ENCODE assay signal across 16 mouse cellular contexts in genomic region chr11:119237007-119237406, GRCm38 (mm10). TPM values are rescaled to one million over a fixed set of nuclear protein-coding genes. Genes with fewer than 3 reads are reported as not detected.
"Had no signal": no experiment of that assay in that cellular context is flagged by ENCODE, and none has a peak within 500 bp of the region (broad histone marks: within the 10 kb centered on the region; RNA-seq: fewer than 3 reads in every experiment).

No protein-coding gene starts in this region.

- H3K9ac ChIP-seq: liver, embryonic 15.5 days; liver, postnatal 0 days; lung, embryonic 15.5 days; midbrain, embryonic 13.5 days; midbrain, embryonic 15.5 days had no signal

- H3K27me3 ChIP-seq: midbrain, embryonic 13.5 days; midbrain, embryonic 15.5 days; neural tube, embryonic 12.5 days had no signal

- H3K27ac ChIP-seq: liver, embryonic 15.5 days; lung, embryonic 15.5 days; neural tube, embryonic 12.5 days had no signal

- H3K4me3 ChIP-seq: midbrain, embryonic 13.5 days; neural tube, embryonic 12.5 days had no signal

- DNase-seq: lung, adult 2 months; lung, postnatal 14 days; lung, postnatal 36 days; right cerebral cortex, postnatal 25 days; right cerebral cortex, postnatal 4 days; spleen, adult 18-20 months; thymus, adult 18-20 months; thymus, postnatal 14 days; thymus, postnatal 36 days had no signal

- H3K36me3 ChIP-seq: liver, embryonic 15.5 days; lung, embryonic 15.5 days had no signal

- H3K9me3 ChIP-seq: liver, embryonic 15.5 days; lung, embryonic 15.5 days; midbrain, embryonic 15.5 days; neural tube, embryonic 12.5 days had no signal

RNA-seq across cellular contexts. Expression of gene Ccdc40, which starts 8.6 kb away (rescaled TPM):
- total RNA-seq: neutrophil, adult 5-6 weeks had no signal
